Mouse (Mus musculus): ENCODE measurements around the gene Des. TPM values are rescaled to one million over a fixed set of nuclear protein-coding genes. Genes with fewer than 3 reads are reported as not detected.

Des gene
- polyA plus RNA-seq, 1 experiment, result 0.11 TPM

GRCm38 (mm10) chr1:75345036-75345935, 14.8 kb upstream of the Des start:
- Histone ChIP-seq H3K4me3 (replicated peaks) (no peak overlapping the region), H3K27me3 (replicated peaks) (peaks cover 82% of the 10 kb centered on the region), H3K4me1 (peaks cover 7% of the 10 kb centered on the region; the same call in 1 of the 2 replicates), H3K36me3 (replicated peaks; ENCODE audit: low read length) (no peaks in the 10 kb centered on the region), H3K9me3 (no peaks in the 10 kb centered on the region)
- no peak for TF ChIP-seq GATA1 (IDR thresholded peaks at IDR 0.05; ENCODE audit: borderline replicate concordance, low read length)
- TF ChIP-seq FLI1 (IDR thresholded peaks at IDR 0.05; ENCODE audit: low read length), result no peak

- TF ChIP-seq FLI1 (IDR thresholded peaks at IDR 0.05; ENCODE audit: low read length) (no peak), GATA1 (IDR thresholded peaks at IDR 0.05; ENCODE audit: borderline replicate concordance, low read length) (no peak)
- H3K27me3 ChIP-seq (replicated peaks), result peaks cover 67% of the 10 kb centered on the region
- H3K36me3 ChIP-seq (replicated peaks; ENCODE audit: low read length), result no peaks in the 10 kb centered on the region
- H3K9me3 ChIP-seq, result no peaks in the 10 kb centered on the region
- peaks cover 7% of the 10 kb centered on the region; the same call in 1 of the 2 replicates for H3K4me1 ChIP-seq
- no peak overlapping the region for H3K4me3 ChIP-seq (replicated peaks)
Observed at GRCm38 (mm10) chr1:75347279-75347678, 12.8 kb upstream of the Des start.

GRCm38 (mm10) chr1:75349275-75349674, 10.9 kb upstream of the Des start:
- no peak for TF ChIP-seq FLI1 (IDR thresholded peaks at IDR 0.05; ENCODE audit: low read length)
- no peak for TF ChIP-seq GATA1 (IDR thresholded peaks at IDR 0.05; ENCODE audit: borderline replicate concordance, low read length)
- H3K9me3 ChIP-seq, result peaks cover 5% of the 10 kb centered on the region
- H3K36me3 ChIP-seq (replicated peaks; ENCODE audit: low read length), result no peaks in the 10 kb centered on the region
- H3K27me3 ChIP-seq (replicated peaks), result peaks cover 60% of the 10 kb centered on the region
- no peak overlapping the region for H3K4me3 ChIP-seq (replicated peaks)
- peaks cover 7% of the 10 kb centered on the region; the same call in 1 of the 2 replicates for H3K4me1 ChIP-seq

DNA sequence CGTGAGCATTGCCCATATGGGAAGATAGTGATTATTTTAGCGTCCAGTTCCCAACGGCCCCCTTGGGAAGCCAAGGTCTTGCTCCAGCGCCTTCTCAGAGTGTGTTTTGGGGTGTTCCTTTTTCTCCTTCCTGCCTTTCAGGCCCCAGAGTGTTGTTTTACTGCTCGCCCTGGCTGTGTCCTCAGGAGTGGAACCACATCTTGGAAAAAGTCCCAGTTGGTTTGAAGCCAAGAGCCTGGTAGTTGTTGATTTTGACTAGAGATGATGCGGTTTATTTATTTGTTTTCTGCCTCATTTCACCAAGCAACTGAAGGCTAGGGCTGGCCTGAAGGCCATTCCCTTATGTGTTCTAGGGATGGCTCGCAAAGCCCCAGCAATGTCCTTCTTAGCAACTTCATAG, 2.9 kb upstream of the Des start:
- no peak for TF ChIP-seq GATA1 (IDR thresholded peaks at IDR 0.05; ENCODE audit: borderline replicate concordance, low read length)
- TF ChIP-seq FLI1 (IDR thresholded peaks at IDR 0.05; ENCODE audit: low read length), result no peak
- no peak overlapping the region for H3K4me3 ChIP-seq (replicated peaks)
- peaks cover 56% of the 10 kb centered on the region for H3K27me3 ChIP-seq (replicated peaks)

DNA sequence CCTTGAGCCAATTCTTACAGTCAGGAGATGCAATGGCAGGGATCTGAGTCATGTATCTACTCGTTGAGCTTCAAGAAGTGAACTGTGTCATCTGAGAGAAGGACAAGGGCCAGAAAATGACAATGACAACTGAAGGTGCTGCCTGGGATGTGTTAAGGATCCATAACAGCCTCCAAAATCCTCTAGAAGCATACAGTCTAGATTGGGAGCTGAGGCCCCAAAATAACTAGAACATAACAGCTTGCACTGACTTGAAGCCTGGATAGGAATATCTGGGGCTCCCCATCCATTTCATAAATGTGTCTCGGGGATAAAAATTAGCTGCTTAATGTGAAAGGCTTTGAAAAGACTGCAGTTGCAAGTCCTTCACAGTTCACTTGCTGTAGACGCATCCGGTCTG, 2.1 kb upstream of the Des start:
- no peaks in the 10 kb centered on the region for H3K9me3 ChIP-seq
- no peaks in the 10 kb centered on the region for H3K36me3 ChIP-seq (replicated peaks; ENCODE audit: low read length)
- H3K4me3 ChIP-seq (replicated peaks), result no peak overlapping the region
- H3K4me1 ChIP-seq, result peaks cover 22% of the 10 kb centered on the region
- TF ChIP-seq GATA1 (IDR thresholded peaks at IDR 0.05; ENCODE audit: borderline replicate concordance, low read length), result no peak
- no peak for TF ChIP-seq FLI1 (IDR thresholded peaks at IDR 0.05; ENCODE audit: low read length)
- peaks cover 60% of the 10 kb centered on the region for H3K27me3 ChIP-seq (replicated peaks)

More for the DNA sequence above, 2.9 kb upstream of the Des start:
- peaks cover 5% of the 10 kb centered on the region for H3K9me3 ChIP-seq
- H3K36me3 ChIP-seq (replicated peaks; ENCODE audit: low read length), result no peaks in the 10 kb centered on the region
- H3K4me1 ChIP-seq, result peaks cover 19% of the 10 kb centered on the region

DNA sequence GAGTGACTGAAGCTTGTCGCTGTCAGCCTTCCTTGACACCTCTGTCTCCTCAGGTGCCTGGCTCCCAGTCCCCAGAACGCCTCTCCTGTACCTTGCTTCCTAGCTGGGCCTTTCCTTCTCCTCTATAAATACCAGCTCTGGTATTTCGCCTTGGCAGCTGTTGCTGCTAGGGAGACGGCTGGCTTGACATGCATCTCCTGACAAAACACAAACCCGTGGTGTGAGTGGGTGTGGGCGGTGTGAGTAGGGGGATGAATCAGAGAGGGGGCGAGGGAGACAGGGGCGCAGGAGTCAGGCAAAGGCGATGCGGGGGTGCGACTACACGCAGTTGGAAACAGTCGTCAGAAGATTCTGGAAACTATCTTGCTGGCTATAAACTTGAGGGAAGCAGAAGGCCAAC, 783 bp upstream of the Des start:
- H3K4me1 ChIP-seq, result peaks cover 22% of the 10 kb centered on the region
- TF ChIP-seq FLI1 (IDR thresholded peaks at IDR 0.05; ENCODE audit: low read length) (no peak), GATA1 (IDR thresholded peaks at IDR 0.05; ENCODE audit: borderline replicate concordance, low read length) (no peak)
- no peaks in the 10 kb centered on the region for H3K9me3 ChIP-seq
- H3K4me3 ChIP-seq (replicated peaks), result no peak overlapping the region
- H3K36me3 ChIP-seq (replicated peaks; ENCODE audit: low read length), result no peaks in the 10 kb centered on the region
- peaks cover 66% of the 10 kb centered on the region for H3K27me3 ChIP-seq (replicated peaks)

- Histone ChIP-seq H3K27me3 (replicated peaks) (peaks cover 81% of the 10 kb centered on the region), H3K4me3 (replicated peaks) (no peak overlapping the region), H3K4me1 (peaks cover 22% of the 10 kb centered on the region), H3K9me3 (no peaks in the 10 kb centered on the region), H3K36me3 (replicated peaks; ENCODE audit: low read length) (no peaks in the 10 kb centered on the region)
- TF ChIP-seq FLI1 (IDR thresholded peaks at IDR 0.05; ENCODE audit: low read length), result no peak
- TF ChIP-seq GATA1 (IDR thresholded peaks at IDR 0.05; ENCODE audit: borderline replicate concordance, low read length), result no peak
Observed at GRCm38 (mm10) chr1:75361123-75361522, 994 bp downstream of the Des start.

GRCm38 (mm10) chr1:75361750-75362149, 1.6 kb downstream of the Des start:
- Histone ChIP-seq H3K4me3 (replicated peaks) (no peak overlapping the region), H3K4me1 (peaks cover 22% of the 10 kb centered on the region), H3K27me3 (replicated peaks) (peaks cover 84% of the 10 kb centered on the region), H3K36me3 (replicated peaks; ENCODE audit: low read length) (no peaks in the 10 kb centered on the region), H3K9me3 (no peaks in the 10 kb centered on the region)
- TF ChIP-seq FLI1 (IDR thresholded peaks at IDR 0.05; ENCODE audit: low read length), result no peak
- TF ChIP-seq GATA1 (IDR thresholded peaks at IDR 0.05; ENCODE audit: borderline replicate concordance, low read length), result no peak

DNA sequence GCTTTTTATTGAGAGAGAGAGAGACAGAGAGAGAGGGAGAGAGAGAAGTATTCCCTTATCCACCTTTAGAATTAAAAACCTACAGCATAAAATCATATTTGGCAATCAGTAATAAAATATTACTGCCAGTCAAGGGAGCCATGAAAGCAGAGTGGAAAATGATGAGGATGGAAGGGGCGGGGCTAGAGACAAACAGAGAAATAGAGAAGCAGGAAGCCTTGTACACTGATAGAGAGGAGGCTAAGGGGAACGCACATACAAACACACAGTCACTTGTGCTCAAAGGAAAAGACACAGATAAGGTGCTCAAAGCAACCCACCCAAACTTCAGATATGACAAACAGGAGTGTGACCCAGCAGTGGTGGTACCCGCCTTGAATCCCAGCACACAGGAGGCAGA, 3.7 kb downstream of the Des start:
- no peak for TF ChIP-seq FLI1 (IDR thresholded peaks at IDR 0.05; ENCODE audit: low read length)
- no peak for TF ChIP-seq GATA1 (IDR thresholded peaks at IDR 0.05; ENCODE audit: borderline replicate concordance, low read length)

GRCm38 (mm10) chr1:75365510-75366137, 5.5 kb downstream of the Des start:
- Histone ChIP-seq H3K4me1 (peaks cover 12% of the 10 kb centered on the region), H3K27me3 (replicated peaks) (peaks cover 80% of the 10 kb centered on the region), H3K9me3 (no peaks in the 10 kb centered on the region), H3K4me3 (replicated peaks) (no peak overlapping the region), H3K36me3 (replicated peaks; ENCODE audit: low read length) (no peaks in the 10 kb centered on the region)
- no peak for TF ChIP-seq FLI1 (IDR thresholded peaks at IDR 0.05; ENCODE audit: low read length)
- no peak for TF ChIP-seq GATA1 (IDR thresholded peaks at IDR 0.05; ENCODE audit: borderline replicate concordance, low read length)

More for the DNA sequence above, 3.7 kb downstream of the Des start:
- no peaks in the 10 kb centered on the region for H3K9me3 ChIP-seq
- H3K36me3 ChIP-seq (replicated peaks; ENCODE audit: low read length), result no peaks in the 10 kb centered on the region
- H3K4me3 ChIP-seq (replicated peaks), result no peak overlapping the region
- H3K27me3 ChIP-seq (replicated peaks), result peaks cover 82% of the 10 kb centered on the region
- peaks cover 18% of the 10 kb centered on the region for H3K4me1 ChIP-seq

All from megakaryocyte, embryonic 14.5 days (primary cell).